10 mouse cellular contexts compared by ENCODE assay signal in genomic region chr1:134741433-134741832, GRCm38 (mm10).
A peak's percentile ranks its signal among the peaks of the same experiment; 100 is the strongest.
DNase-seq lines count a peak whose midpoint lies in the region; ATAC-seq and TF ChIP-seq lines count a peak whose summit lies in the region.
"Had no signal": no experiment of that assay in that cellular context is flagged by ENCODE, and none has a peak within 500 bp of the region (broad histone marks: within the 10 kb centered on the region; RNA-seq: fewer than 3 reads in every experiment).

No protein-coding gene starts in this region.

- no peak overlapping the region for H3K9ac ChIP-seq in lung, embryonic 14.5 days
- H3K9ac ChIP-seq: lung, embryonic 15.5 days had no signal

- H3K4me3 ChIP-seq in lung, embryonic 14.5 days (ENCODE audit: low read depth, low read length), result no peak overlapping the region
- H3K4me3 ChIP-seq: lung, embryonic 15.5 days had no signal

- 70% methylated on average over 6 of the region's 6 CpGs for WGBS in lung, embryonic 14.5 days

- no peak overlapping the region for H3K4me2 ChIP-seq in lung, embryonic 14.5 days
- H3K4me2 ChIP-seq: lung, embryonic 15.5 days had no signal

- H3K27ac ChIP-seq in lung, embryonic 14.5 days (ENCODE audit: low read depth), result no peak overlapping the region
- H3K27ac ChIP-seq: lung, embryonic 15.5 days had no signal

- H3K4me1 ChIP-seq in lung, embryonic 14.5 days (ENCODE audit: insufficient read depth), result peaks cover 10% of the 10 kb centered on the region; the same call in 1 of the 2 replicates

- H3K36me3 ChIP-seq in lung, embryonic 14.5 days (ENCODE audit: insufficient read depth), result no peaks in the 10 kb centered on the region
- H3K36me3 ChIP-seq: lung, embryonic 15.5 days had no signal

- no peaks in the 10 kb centered on the region for H3K27me3 ChIP-seq in lung, embryonic 14.5 days (ENCODE audit: insufficient read depth, low read length)
- H3K27me3 ChIP-seq: lung, embryonic 15.5 days had no signal

- TF ChIP-seq CTCF in lung, embryonic 14.5 days (IDR thresholded peaks at IDR 0.05; ENCODE audit: low read depth), result peak; percentile 75

- H3K9me3 ChIP-seq in lung, embryonic 14.5 days (ENCODE audit: low read depth, low read length), result no peaks in the 10 kb centered on the region
- H3K9me3 ChIP-seq: lung, embryonic 15.5 days had no signal

- no peak for ATAC-seq in lung, embryonic 14.5 days (ENCODE audit: insufficient read depth)
- peak; percentile 43 for ATAC-seq in megakaryocyte-erythroid progenitor cell, adult 5-6 weeks (replicated peaks; ENCODE audit: low FRiP score, low TSS enrichment, poor library complexity, severe bottlenecking)
- ATAC-seq: forebrain, embryonic 16.5 days had no signal

- peak; percentile 68 to 74 for DNase-seq in cerebellum, postnatal 10 days
- DNase-seq in cerebellum, postnatal 4 days (ENCODE audit: low spot score in 2 of 2), result no peak
- peak; percentile 66 for DNase-seq in lung, embryonic 14.5 days
- DNase-seq in lung, adult 18-20 months, result no peak
- DNase-seq in c-Kit-negative CD71-positive TER-119-positive erythroid progenitor cells, embryonic 14.5 days (ENCODE audit: low read depth, low spot score), result peak; percentile 46
- DNase-seq in ovary, postnatal 14 days (ENCODE audit: low spot score), result no peak
- no peak for DNase-seq in urinary bladder, postnatal 36 days (ENCODE audit: low spot score in 2 of 2)

Comparison
In these comparisons a context has a peak if more than half of its experiments do, and no peak if none do; other contexts are left out.
1. DNase-seq: peak in cerebellum, postnatal 10 days (2 of 2), lung, embryonic 14.5 days (single experiment) and c-Kit-negative CD71-positive TER-119-positive erythroid progenitor cells, embryonic 14.5 days (single experiment); none in cerebellum, postnatal 4 days (0 of 2), lung, adult 18-20 months (0 of 2), ovary, postnatal 14 days (single experiment) and urinary bladder, postnatal 36 days (0 of 2).